Mouse (Mus musculus) erythroblast, adult 5-6 weeks (primary cell): ENCODE results near the gene Alas2. TPM values are rescaled to one million over a fixed set of nuclear protein-coding genes. Genes with fewer than 3 reads are reported as not detected.
A peak's percentile ranks its signal among the peaks of the same experiment; 100 is the strongest.

Source experiments
- ATAC-seq: replicated peaks from 2 replicates; pipeline ENCODE4 v1.8.0; 2016; ENCODE audit warnings: moderate number of reproducible peaks, mild to moderate bottlenecking, moderate TSS enrichment, inconsistent platforms; ENCODE audit not compliant: poor library complexity, low FRiP score, severe bottlenecking
- total RNA-seq, 2 experiments: library from RNA; stranded (forward) in 1 of 2; stranded (reverse) in 1 of 2; fragments of 150-400 nt in 1 of 2; fragments of 200-764, 138-1000 nt in 1 of 2; gene quantifications; 2 replicates each; pipeline versions ENCODE4 v1.2.3 to v1.2.4; 2015 to 2017; ENCODE audit warnings: low replicate concordance in 2 of 2

Alas2 gene
- total RNA-seq (2015; ENCODE audit: low replicate concordance) = 3,542 and 3,686 TPM in 2 replicates
- 3,400 and 3,878 TPM in 2 replicates for total RNA-seq (2017; ENCODE audit: low replicate concordance)

GRCm38 (mm10) chrX:150547239-150547638 lies at the start of gene Alas2:
Gene Alas2, plus strand, starts transcription at chrX:150547375.
- peak; percentile 51 for ATAC-seq

- no peak for ATAC-seq
Measured at GRCm38 (mm10) chrX:150508696-150509095, 38.5 kb upstream of the Alas2 start.

GRCm38 (mm10) chrX:150510631-150511030 lies 36.5 kb upstream of the Alas2 start:
- ATAC-seq = peak; percentile 87

GRCm38 (mm10) chrX:150511274-150511673 lies 35.9 kb upstream of the Alas2 start:
- ATAC-seq = no peak

- ATAC-seq = no peak
Measured at GRCm38 (mm10) chrX:150514127-150514526, 33.0 kb upstream of the Alas2 start.

GRCm38 (mm10) chrX:150516015-150516414 lies 31.2 kb upstream of the Alas2 start:
- peak; percentile 92 for ATAC-seq

- ATAC-seq = peak; percentile 80
Measured at GRCm38 (mm10) chrX:150516477-150516876, 30.7 kb upstream of the Alas2 start.

- no peak for ATAC-seq
Measured at GRCm38 (mm10) chrX:150540111-150540510, 7.1 kb upstream of the Alas2 start.

GRCm38 (mm10) chrX:150541684-150542083 lies 5.5 kb upstream of the Alas2 start:
- ATAC-seq = no peak

GRCm38 (mm10) chrX:150549639-150550038 lies 2.5 kb downstream of the Alas2 start:
- peak; percentile 86 for ATAC-seq

- no peak for ATAC-seq
Measured at GRCm38 (mm10) chrX:150551986-150552385, 4.8 kb downstream of the Alas2 start.

GRCm38 (mm10) chrX:150554032-150554431 lies 6.9 kb downstream of the Alas2 start:
- 0 out of 2 replicates have a peak, but pooled peaks have one; percentile 27 for ATAC-seq

- peak; percentile 98 for ATAC-seq
Measured at GRCm38 (mm10) chrX:150564644-150565357, 17.6 kb downstream of the Alas2 start.

- ATAC-seq = no peak
Measured at GRCm38 (mm10) chrX:150581921-150582320, 34.7 kb downstream of the Alas2 start.

GRCm38 (mm10) chrX:150585116-150585515 lies 37.9 kb downstream of the Alas2 start:
- no peak for ATAC-seq

GRCm38 (mm10) chrX:150588023-150588764 lies 41.0 kb downstream of the Alas2 start, which contains the start of gene Pfkfb1:
Gene Pfkfb1, plus strand, starts transcription at chrX:150588229.
- ATAC-seq = peak; percentile 99

- no peak for ATAC-seq
Measured at GRCm38 (mm10) chrX:150589696-150590095, 42.5 kb downstream of the Alas2 start, which contains the start of gene Apex2. Gene Apex2, minus strand, starts transcription at chrX:150589868.

GRCm38 (mm10) chrX:150593266-150594035 lies 46.3 kb downstream of the Alas2 start:
- no peak for ATAC-seq

- no peak for ATAC-seq
Measured at GRCm38 (mm10) chrX:150594176-150594575, 47.0 kb downstream of the Alas2 start.
